Mouse (Mus musculus) heart, adult 18-20 months (tissue): ENCODE data around the gene Taok3. TPM values are rescaled to one million over a fixed set of nuclear protein-coding genes. Genes with fewer than 3 reads are reported as not detected.

ENCODE experiments used
- DNase-seq, 2 experiments: peaks; one replicate each; pipeline ENCODE4 v3.0.0; 2021 to 2022; ENCODE audit warnings: mixed read lengths in 1 of 2
- long read RNA-seq, 2 experiments: library from polyadenylated mRNA; stranded (forward); transcript quantifications; one replicate each; pipeline ENCODE4 v2.0.0; 2021
- total RNA-seq, 2 experiments: library from RNA; stranded (reverse); gene quantifications; 2 replicates each; pipeline ENCODE4 v1.2.3; 2021

Gene Taok3
- 1 to 10 TPM; 5.8 to 7.8 TPM for total RNA-seq
- long read RNA-seq, experiment 1, partial matches to known transcripts = 1 of 2 reads
- long read RNA-seq, experiment 1, other reads (novel, unspliced or antisense) = 1 of 2 reads
- long read RNA-seq, experiment 2, full-length matches to known transcripts = 1 of 2 reads
- long read RNA-seq, experiment 2, partial matches to known transcripts = 0 of 2 reads
- long read RNA-seq, experiment 2, other reads (novel, unspliced or antisense) = 1 of 2 reads

DNA sequence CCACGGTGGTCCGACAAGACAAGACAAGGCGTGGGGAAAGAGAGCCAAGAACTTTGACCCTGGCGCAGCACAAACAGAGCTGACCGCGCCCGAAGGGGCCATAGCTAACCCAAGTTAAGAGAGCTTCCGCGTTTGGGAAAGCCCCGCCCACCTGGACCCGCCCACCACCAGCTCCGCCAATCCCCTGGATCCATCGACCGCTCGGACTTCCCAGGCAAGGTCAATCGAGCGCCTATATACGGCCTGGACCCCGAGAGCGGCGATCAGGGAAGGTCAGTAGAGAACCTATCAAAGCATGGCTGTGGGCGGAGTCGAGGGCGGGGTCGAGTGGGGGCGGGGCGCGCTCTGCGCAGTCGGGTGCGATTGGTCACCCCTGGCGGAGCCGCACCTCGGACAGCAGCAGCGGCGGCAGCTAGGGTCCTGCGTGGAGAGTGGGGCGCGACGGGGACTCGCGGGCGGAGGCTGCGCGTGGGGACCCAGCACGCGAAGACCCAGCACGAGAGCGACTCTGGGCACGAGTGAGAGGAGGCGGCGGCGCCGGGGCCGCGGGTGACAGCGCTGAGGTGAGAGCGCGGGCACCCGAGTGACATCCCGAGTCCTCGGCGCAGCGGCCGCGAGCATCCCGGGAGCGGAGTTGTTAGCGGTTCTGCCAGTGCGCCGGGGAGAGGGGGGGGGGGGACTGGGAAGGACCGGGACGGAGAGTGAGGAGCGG lies at the start of gene Taok3:
Gene Taok3 (plus strand): TSS at position 353 of the 712 bp plus-strand sequence.
- peak; percentile 99 to 100 for DNase-seq

DNA sequence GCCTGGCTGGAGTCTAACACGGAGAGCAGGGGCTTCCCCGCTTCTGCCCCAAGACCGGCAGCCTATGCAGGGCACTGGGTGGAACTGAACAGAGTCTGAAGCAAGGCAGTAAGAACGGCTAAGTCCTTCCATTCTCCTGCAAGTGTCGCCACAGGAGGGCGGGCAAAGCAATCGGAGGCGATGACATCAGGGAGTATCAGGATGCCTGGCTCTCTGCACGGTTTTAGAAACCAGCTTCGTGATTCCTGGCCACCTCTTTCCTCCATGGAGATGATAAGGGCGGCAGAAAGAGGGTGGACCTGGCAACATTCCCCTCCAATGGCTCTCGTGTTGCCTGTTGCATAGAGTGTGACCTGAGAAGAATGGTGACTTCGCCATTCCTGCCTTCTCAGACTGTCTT lies 32.2 kb upstream of the Taok3 start:
- DNase-seq = peak in 1 of 2 experiments; percentile 18

DNA sequence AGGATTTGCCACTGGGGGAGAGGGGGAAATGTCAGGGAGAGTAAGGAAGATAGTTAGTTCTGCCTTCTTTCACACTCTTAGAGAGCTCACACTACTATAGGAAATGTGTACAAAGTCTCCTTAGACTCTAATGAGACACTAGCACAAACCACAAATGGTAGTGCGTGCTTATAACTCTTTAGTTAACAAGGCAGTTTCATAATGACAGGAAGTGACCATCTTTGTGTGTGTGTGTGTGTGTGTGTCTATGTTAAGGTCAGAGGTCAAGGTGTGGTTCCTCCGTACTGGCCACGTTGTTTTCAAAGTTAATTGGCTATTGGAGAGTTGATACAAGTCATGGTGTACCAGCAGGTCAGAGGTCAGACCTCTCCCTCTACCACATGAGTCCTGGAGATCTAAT lies 30.8 kb upstream of the Taok3 start:
- DNase-seq = no peak

DNA sequence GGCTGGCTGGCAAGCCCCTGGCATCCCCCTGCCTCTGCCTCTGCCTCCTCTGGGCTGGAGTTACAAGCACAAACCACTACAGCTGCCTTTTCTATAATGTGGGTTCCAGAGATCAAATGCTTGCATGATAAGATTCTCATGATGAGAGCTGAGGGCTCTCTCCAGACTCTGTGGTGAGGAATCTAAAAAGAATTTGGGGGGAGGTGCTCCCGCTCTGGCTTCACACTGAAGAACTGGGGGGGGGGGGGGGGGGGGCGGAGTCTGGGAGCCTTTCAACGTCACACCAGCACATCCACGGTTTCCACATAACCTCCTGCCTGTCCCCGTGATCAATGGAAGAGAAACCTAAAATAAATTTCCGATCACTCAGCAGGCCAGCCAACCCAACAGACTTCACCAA lies 30.1 kb upstream of the Taok3 start:
- DNase-seq = no peak

DNA sequence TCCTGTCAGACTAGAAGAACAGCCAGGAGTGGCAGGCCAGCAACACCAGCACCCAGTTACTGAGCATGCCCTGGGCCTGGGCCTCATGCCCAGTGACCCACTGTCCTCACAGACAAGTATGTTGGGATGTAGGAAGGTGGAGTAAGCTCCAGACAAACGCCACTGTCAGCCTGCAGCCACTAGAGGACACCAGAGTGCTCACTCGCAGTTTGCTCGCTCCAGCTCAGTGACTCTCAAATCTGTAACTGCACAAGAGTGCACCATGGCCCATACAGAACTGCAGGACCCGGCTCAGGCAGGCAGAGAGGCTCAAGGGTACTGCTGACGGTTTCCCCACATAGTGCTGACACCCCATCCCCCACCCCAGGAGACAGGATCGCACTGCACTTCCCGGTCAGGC lies 25.5 kb upstream of the Taok3 start:
- DNase-seq = peak; percentile 41 to 68

DNA sequence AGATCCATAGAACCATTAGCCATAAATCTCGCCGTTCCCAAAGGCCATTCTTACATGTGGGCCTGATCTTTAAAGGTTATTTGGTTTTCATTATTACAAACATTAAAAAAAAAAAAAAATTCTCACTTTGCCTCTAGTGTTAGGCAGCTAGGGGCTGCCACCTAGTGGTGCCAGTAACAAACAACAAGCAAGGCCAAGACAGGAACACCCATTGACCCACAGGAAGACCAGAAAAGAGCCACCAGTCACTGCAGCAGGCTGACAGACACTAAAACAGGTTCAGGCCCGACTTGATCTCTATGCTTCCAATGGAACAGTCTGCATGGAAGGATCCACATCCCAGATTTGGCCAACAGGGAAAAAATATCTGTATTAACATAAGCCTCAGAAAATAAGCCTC lies 23.2 kb upstream of the Taok3 start:
- DNase-seq = peak; percentile 37 to 71

DNA sequence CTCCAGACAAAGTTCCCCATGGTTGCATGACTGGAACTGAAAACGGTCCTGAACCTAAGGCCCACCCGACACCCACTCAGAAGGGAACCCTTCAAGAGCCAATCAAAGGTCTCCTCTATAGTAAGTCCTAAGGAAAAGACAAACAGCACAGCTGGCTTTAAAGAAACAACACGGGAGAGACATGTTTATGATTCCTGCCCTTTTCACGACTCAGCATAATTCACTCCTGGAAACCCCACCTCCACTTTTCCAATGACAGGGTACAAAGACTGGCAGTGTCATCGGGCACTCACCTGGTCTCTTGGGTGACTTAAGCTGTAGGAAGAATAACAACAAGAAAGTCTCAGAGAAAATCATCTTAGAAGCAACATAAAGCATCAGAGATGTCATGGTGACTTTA lies 20.9 kb upstream of the Taok3 start:
- no peak for DNase-seq

DNA sequence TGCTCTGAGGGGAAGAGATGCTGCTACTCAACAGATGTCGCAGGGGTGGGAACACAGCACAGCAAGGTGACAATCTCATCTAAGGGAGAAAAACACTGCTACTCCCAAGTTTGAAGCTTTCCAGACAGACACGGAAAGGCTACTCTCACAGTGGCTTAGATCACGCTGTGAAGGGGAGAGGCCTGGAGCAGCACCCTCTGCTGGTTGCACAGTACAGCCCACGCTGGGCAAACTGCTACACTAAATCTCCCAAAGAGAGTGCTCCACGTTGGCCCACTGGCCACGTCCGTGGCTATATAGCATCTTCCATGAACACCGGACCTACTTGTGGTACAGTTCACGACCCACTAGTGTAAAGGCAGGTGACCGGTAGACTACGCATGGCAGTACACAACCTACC lies 20.2 kb upstream of the Taok3 start:
- no peak for DNase-seq

DNA sequence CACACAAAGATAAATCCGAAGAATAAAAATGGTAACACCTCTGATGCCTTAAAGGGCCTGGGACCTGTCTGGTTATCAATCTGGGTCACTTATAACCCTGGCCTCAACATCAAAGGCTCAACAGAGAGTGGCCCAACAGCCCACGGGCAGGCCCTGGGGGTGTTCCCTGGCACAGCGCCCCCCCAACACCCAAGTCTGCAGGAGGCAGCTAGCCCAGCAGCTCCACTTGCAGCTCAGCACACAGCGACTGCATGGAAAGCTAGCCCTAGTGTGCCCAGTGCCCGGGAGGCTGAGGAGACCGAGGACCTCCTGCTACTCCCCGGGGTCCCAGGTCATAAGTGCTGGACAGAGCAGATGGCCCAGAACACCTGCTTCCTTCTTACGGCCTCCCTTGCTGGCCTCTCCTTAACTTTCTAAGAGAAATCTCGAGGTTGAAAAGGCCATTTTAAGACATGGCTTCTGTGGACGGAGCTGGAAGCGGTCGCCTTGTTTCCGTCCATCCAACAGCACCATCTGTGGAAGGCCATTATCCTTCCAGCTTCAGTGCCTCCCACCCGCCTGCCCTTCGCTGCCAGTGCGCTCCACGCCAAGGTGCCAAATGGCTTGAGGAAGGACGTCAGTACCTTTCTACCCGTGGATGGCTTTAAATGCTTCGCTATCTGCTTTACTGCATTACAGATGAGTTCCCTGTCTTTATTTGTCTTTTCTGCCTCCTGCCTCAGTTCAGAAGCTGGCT lies 16.6 kb upstream of the Taok3 start:
- no peak for DNase-seq

DNA sequence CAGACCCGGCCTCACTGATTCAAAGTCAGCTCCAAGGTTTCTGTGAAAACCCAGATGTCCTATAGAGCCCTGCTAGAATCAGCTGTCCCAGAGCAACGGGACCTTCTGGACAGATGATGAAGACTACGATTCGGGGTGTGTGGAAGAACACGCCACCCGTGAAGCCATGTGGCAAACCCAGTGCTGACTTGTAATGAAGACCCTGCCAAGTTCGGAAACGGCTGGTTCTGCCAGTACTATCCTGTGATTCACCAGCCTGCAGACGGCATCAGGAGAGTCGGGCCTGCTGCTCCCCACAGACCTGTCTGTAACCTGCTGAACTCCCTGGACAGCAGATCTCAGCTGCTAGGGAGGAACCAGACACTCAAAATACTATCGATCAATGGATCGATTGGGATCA lies 15.6 kb upstream of the Taok3 start:
- no peak for DNase-seq

DNA sequence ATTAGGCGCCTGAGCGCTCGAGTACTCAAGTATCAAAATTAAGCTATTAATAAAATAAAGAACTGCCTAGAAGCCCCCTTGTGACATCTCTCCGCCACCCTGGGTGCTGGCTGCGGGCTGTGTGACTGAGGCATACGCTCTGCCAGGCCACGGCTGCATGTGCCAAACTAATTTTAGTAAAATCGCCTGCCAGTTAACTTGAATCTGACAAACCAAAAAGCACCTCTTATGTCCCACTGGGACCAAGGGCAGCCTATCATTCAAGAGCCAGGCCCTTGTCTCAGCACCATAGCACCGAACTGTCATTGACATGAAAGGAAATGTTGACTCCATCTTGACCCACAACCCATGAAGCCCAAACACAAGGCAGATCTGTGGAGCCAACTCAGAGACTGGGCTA lies 14.2 kb upstream of the Taok3 start:
- peak in 1 of 2 experiments; percentile 21 for DNase-seq

DNA sequence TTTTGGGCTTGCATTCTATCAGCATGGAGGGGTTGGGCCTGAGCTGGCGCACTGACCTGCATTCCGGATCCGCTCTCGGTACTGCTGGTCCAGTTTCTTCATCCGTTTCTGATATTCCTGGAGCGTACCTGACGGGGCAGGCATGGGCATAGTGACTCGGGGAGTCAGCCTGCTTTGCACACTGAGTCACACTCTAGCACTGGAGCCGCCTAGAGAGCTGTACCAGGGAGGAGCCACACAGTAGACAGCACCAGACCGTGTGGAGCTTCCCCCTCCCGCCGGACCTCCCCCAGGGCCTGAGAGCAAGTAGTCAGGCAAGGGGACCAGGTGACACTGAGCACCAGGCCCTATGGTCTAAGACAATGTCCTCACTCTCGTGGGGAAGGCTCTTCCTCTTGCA lies 11.6 kb upstream of the Taok3 start:
- no peak for DNase-seq

DNA sequence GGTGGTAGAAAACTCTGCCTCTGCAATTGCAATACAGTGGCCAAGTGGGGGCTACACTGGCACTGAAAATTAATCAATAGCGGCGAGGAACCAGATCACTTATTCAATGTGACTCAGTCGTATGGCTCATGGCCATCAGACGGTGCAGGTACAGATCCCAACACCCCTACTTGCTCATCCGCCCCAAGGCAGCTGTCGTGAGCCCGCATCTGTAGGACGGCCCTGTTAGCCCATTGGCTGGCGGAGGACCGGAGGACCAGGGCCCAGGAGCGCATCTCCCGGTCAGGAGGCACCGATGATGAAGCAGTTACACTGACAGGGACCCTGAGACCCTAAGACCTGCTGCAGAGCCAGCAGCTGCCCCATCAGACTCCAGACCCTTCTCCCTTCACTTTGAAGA lies 11.2 kb upstream of the Taok3 start:
- no peak for DNase-seq

DNA sequence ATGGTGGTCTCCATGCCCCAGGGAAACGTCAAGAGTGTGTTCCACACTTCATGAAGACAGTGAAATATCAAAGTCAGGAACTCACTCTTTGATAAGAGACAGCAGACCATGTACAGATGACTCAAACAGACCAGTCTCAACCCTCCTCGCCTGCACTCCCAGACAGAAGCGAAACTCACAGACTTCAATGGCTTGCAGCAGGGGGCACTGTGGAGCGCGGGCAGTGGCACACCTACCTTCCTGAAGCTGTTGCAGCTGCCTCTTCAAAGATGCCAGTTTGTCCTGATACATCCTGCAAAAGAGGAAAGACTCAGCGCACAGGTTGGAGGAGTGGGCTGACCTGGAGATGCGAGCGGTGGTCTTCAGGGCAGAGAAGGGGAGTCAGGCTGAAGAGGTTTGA lies 10.4 kb upstream of the Taok3 start:
- DNase-seq = no peak

DNA sequence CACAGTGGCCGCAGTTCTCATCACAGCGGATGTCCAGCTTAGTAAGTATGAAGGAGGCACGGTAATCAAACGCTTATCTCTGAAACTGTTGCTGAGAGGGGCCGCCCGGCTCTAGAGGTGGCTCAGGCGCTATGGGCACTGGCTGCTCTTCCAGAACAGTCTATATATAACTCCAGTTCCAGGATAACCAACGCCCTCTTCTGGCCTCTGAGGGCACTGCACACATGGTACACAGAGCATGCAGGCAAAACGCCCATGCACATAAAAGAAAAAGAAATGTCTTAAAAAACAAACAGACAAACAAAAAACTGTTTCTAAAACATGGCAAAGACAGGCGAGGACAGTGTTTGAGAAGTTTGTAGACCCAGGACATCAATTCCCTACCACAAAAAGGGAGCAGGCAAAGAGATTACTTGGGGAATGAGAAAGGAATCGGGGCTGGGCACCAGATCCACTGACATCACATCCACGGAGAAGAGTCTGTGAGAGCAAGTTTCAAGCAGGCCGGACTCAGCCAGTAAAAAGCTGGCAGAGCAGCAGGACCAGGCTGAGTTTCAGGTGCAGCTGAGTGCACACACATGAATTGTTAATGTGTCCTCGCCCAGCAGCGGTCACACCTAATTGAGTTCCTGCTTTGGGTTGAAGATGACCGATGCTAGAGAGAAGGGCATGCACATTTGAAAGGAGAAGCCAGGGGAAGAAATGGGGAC lies 8.7 kb upstream of the Taok3 start:
- no peak for DNase-seq

DNA sequence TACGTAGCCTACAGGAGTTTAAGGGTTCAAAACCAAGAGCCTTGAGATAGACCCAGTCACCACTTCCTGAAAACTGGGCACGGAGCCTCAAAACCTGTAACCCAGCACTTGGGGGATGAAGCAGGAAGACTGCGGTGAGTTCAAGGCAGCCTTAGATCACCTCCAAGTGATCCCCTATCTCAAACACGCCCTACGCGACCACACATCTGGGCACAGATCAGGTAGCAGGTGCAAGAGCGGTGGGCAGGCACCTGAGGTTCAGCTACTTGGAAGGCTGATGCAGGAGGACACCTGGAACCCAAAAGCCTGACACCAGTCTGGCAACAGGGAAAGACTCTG lies 8.2 kb upstream of the Taok3 start:
- DNase-seq = no peak

DNA sequence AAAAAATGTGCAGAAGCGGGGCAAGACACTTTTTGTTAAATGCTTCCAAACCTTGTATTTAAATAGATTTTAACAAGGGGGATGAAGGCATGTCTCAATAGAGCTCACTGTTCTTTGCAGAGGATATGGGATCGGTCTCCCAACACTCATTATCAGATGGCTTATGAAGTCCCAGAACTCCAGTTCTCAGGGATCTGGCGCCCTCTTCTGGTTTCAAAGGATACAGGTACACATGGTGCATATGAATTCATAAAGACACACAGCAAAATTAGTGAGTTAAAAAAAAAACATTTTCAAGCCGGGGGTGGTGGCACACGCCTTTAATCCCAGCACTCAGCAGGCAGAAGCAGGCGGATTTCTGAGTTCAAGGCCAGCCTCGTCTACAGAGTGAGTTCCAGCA lies 6.6 kb upstream of the Taok3 start:
- no peak for DNase-seq

DNA sequence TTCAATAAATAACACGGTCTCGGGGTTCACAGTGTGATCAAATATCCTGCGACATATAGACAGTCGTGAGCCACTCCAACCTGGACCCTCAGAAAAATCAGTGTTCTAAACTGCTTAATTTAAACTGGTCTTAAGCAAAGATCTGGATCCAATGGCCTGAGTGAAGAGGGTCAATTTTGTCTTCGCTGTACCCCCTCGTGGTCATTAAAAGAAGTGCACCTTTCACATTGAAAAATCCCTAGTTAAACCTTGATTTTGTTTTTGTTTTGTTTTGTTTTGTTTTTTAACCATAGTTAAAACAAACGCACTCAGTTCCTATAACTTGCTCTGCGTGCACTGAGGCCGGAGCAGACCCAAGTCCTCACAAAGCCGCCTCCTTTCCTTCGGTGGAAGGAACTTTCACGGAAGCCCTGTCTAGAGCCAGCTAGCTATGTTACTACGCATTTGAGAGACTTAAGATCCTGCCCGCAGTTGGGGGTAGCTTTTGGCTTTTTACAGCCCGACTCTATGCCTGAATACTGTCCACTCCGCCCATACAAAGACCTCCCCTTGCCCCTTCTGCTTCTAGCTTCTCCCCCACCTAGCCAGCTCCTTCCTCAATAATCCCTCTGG lies 5.2 kb upstream of the Taok3 start:
- peak in 1 of 2 experiments; percentile 60 for DNase-seq

DNA sequence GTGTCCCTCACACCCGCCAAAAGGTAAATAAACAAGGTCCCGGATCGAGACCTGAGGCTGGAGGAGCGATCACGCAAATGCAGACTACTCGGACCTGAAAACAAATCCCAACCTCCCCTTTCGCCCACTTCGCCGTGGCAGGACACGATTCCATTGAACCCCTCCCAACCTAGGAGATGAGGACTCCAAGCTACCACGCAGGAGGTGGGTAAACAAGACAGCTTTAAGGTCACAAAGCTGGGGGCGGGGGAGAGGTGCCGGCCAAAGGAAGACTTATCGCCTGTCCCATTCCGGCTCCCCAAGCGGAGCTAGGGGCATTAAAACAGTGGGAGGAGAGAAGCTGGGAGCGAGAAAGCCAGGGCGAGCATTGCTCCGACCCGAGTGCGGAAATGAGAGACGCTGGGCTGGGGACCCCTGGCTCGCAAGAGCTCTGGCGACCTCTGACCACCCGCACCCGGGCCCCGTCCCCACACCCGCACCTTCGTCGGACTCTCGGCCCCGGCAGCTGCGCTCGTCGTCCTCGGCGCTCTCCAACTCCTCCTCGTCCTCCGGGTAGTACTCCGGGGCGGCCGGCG lies 4.6 kb upstream of the Taok3 start:
- peak in 1 of 2 experiments; percentile 64 for DNase-seq

DNA sequence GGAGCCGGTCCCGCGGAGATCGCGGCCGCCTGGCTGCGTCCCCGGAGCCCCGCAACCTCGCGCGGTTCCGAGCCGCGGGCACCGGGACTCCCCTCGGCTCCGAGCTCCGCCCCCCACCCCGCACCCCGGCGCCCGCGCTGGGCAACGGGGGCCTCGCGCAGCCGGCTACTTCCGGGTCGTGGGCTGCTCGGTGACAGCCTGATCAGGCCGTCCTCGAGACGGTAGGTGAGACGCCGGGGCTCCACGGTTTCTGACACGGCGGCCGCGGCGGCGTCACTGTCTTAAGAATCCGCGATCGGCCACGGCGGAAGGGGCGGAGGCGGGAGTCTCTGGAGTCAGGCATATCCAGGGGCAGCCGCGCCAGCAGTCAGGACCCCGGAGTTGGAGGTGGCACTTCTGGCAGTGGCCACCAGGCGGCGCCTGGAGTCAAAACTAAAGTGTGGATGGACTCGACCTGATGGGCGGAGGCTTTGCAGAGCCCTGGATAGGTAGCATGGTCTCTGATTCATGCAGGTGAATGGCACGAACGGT lies 4.0 kb upstream of the Taok3 start, which contains the start of gene Suds3:
Gene Suds3 (minus strand): TSS at position 278 of the 531 bp plus-strand sequence.
- DNase-seq = peak; percentile 95 to 99

DNA sequence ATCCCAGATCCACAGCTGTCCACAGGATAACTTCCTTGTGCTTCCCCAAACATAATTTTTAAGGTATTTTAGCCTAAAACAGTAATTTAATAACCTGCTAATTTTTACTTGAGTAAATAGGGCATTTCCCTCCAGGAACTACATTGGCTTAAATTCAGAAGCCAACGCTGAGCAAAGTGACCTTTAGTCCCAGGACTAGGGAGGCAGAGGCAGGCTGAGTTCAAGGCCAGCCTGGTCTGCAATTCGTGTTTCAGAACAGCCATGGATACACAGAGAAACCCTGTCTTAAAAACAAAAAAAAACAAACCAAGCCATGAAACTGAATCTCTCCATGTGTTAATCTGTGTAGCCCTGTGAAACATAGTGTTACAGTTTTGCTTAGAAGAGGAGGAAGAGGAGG lies 3.3 kb upstream of the Taok3 start:
- DNase-seq = no peak

DNA sequence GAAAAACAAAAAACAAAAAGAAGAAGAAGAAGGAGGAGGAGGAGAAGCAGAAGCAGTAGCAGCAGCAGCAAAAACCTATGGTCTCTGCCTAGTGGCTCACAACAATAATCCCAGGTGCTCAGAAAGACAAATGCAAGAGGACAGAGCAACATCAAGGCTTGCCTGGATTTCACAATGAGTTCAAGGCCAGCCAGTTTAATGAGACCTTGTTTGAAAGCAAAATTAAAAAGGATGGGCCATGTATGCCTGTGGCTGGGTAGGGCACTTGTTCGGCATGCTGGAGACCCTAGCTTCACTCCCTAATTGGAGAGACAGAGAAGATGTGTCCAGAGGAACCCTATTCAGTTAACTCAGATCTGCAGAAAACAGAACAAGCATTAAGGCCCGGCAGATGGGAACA lies 2.7 kb upstream of the Taok3 start:
- DNase-seq = no peak
